In the genomic region with DNA sequence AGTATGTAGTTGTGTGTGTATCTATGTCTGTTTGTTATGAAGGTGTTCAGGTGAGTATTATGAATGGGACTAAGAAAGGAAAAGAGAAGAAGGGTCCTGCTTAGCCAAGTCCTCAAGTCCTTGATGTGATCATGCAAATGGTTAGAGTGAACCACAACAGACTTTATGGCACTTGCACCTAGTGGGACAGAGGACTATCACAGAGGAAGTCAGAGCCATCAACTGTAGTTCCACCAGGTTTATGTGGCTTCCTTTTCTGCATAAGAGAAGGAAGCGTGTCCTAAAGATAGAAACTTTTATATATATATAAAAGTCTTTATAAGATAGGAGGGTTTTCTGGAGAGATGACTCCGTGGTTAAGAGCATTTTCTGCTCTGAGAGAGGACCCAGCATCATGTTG, we compare ENCODE assay signal across 30 mouse cellular contexts. TPM values are rescaled to one million over a fixed set of nuclear protein-coding genes. Genes with fewer than 3 reads are reported as not detected.
DNase-seq lines count a peak whose midpoint lies in the region; ATAC-seq and TF ChIP-seq lines count a peak whose summit lies in the region.
"Had no signal": no experiment of that assay in that cellular context is flagged by ENCODE, and none has a peak within 500 bp of the region (broad histone marks: within the 10 kb centered on the region; RNA-seq: fewer than 3 reads in every experiment).

No protein-coding gene starts in this region.

- H3K27ac ChIP-seq in heart, postnatal 0 days (ENCODE audit: low read depth) = peak overlapping the region; percentile 58; the same call in 1 of the 2 replicates
- no peak overlapping the region for H3K27ac ChIP-seq in heart, embryonic 11.5 days (ENCODE audit: low read depth, low read length)
- no peak overlapping the region for H3K27ac ChIP-seq in intestine, postnatal 0 days (ENCODE audit: low read depth, low read length)
- no peak overlapping the region for H3K27ac ChIP-seq in neural tube, embryonic 15.5 days (replicated peaks)
- H3K27ac ChIP-seq: embryonic facial prominence, embryonic 12.5 days; gastrocnemius, adult 2 months; hindbrain, embryonic 10.5 days; hindbrain, embryonic 15.5 days; limb, embryonic 10.5 days; limb, embryonic 15.5 days; liver, embryonic 13.5 days; midbrain, embryonic 13.5 days; stomach, embryonic 15.5 days had no signal

- H3K27me3 ChIP-seq in heart, postnatal 0 days (ENCODE audit: control insufficient read depth, insufficient read depth, low read length) = no peaks in the 10 kb centered on the region
- no peaks in the 10 kb centered on the region for H3K27me3 ChIP-seq in heart, embryonic 11.5 days (ENCODE audit: control insufficient read depth, insufficient read depth, low read length)
- H3K27me3 ChIP-seq in splenic B cell, adult 2 months (ENCODE audit: control insufficient read depth, insufficient read depth, low read length, poor library complexity, severe bottlenecking) = no peaks in the 10 kb centered on the region
- H3K27me3 ChIP-seq in intestine, postnatal 0 days (replicated peaks; ENCODE audit: control insufficient read depth, insufficient read depth, low read length) = no peaks in the 10 kb centered on the region
- H3K27me3 ChIP-seq in neural tube, embryonic 15.5 days (replicated peaks) = no peaks in the 10 kb centered on the region
- H3K27me3 ChIP-seq: CH12.LX; embryonic facial prominence, embryonic 12.5 days; hindbrain, embryonic 15.5 days; limb, embryonic 15.5 days; midbrain, embryonic 13.5 days; stomach, embryonic 15.5 days had no signal

- no peak for TF ChIP-seq EP300 in heart, postnatal 0 days (IDR thresholded peaks at IDR 0.05; ENCODE audit: low read depth)

- H3K4me2 ChIP-seq in heart, postnatal 0 days (ENCODE audit: low read depth, low read length) = no peak overlapping the region
- H3K4me2 ChIP-seq in heart, embryonic 11.5 days = no peak overlapping the region
- no peak overlapping the region for H3K4me2 ChIP-seq in intestine, postnatal 0 days (replicated peaks; ENCODE audit: low read depth)
- H3K4me2 ChIP-seq in neural tube, embryonic 15.5 days = no peak overlapping the region
- H3K4me2 ChIP-seq: embryonic facial prominence, embryonic 12.5 days; hindbrain, embryonic 15.5 days; limb, embryonic 15.5 days; liver, embryonic 13.5 days; midbrain, embryonic 13.5 days; stomach, embryonic 15.5 days had no signal

- no peak overlapping the region for H3K4me3 ChIP-seq in heart, postnatal 0 days (ENCODE audit: low read depth, low read length)
- no peak overlapping the region for H3K4me3 ChIP-seq in heart, embryonic 11.5 days (ENCODE audit: low read depth, low read length)
- H3K4me3 ChIP-seq in intestine, postnatal 0 days (ENCODE audit: low read depth, low read length) = no peak overlapping the region
- no peak overlapping the region for H3K4me3 ChIP-seq in neural tube, embryonic 15.5 days (replicated peaks)
- H3K4me3 ChIP-seq: embryonic facial prominence, embryonic 12.5 days; gastrocnemius, adult 2 months; hindbrain, embryonic 10.5 days; hindbrain, embryonic 15.5 days; limb, embryonic 10.5 days; limb, embryonic 15.5 days; liver, embryonic 13.5 days; midbrain, embryonic 13.5 days; stomach, embryonic 15.5 days had no signal

- 50% methylated on average over 2 of the region's 2 CpGs for WGBS in heart, postnatal 0 days
- 79% methylated on average over 2 of the region's 2 CpGs for WGBS in heart, embryonic 11.5 days (ENCODE audit: insufficient replicate concordance)
- 68% methylated on average over 2 of the region's 2 CpGs for WGBS in intestine, postnatal 0 days
- 81% methylated on average over 2 of the region's 2 CpGs for WGBS in neural tube, embryonic 15.5 days

- H3K9ac ChIP-seq in heart, postnatal 0 days (replicated peaks; ENCODE audit: low read depth, low read length) = no peak overlapping the region
- no peak overlapping the region for H3K9ac ChIP-seq in heart, embryonic 11.5 days (ENCODE audit: low read depth, low read length)
- no peak overlapping the region for H3K9ac ChIP-seq in intestine, postnatal 0 days (ENCODE audit: low read depth, low read length)
- no peak overlapping the region for H3K9ac ChIP-seq in neural tube, embryonic 15.5 days (replicated peaks)
- H3K9ac ChIP-seq: embryonic facial prominence, embryonic 12.5 days; hindbrain, embryonic 15.5 days; limb, embryonic 15.5 days; liver, embryonic 13.5 days; midbrain, embryonic 13.5 days; stomach, embryonic 15.5 days had no signal

- H3K9me3 ChIP-seq in heart, postnatal 0 days (replicated peaks; ENCODE audit: control insufficient read depth, low read length) = no peaks in the 10 kb centered on the region
- H3K9me3 ChIP-seq in heart, embryonic 11.5 days (replicated peaks; ENCODE audit: control insufficient read depth, low read length) = no peaks in the 10 kb centered on the region
- no peaks in the 10 kb centered on the region for H3K9me3 ChIP-seq in intestine, postnatal 0 days (ENCODE audit: control insufficient read depth)
- H3K9me3 ChIP-seq in neural tube, embryonic 15.5 days (replicated peaks) = no peaks in the 10 kb centered on the region
- H3K9me3 ChIP-seq: embryonic facial prominence, embryonic 12.5 days; hindbrain, embryonic 10.5 days; hindbrain, embryonic 15.5 days; limb, embryonic 10.5 days; limb, embryonic 15.5 days; liver, embryonic 13.5 days; midbrain, embryonic 13.5 days; stomach, embryonic 15.5 days had no signal

- TF ChIP-seq CTCF in heart, postnatal 0 days (IDR thresholded peaks at IDR 0.05; ENCODE audit: low read depth) = no peak
- TF ChIP-seq CTCF in intestine, postnatal 0 days (IDR thresholded peaks at IDR 0.05; ENCODE audit: low read depth) = no peak

- no peak for ATAC-seq in heart, postnatal 0 days (ENCODE audit: insufficient read depth, low read depth)
- ATAC-seq in heart, embryonic 11.5 days (replicated peaks; ENCODE audit: insufficient number of reproducible peaks, low FRiP score, low TSS enrichment) = no peak
- ATAC-seq in hematopoietic stem cell, adult 5-6 weeks (replicated peaks in 1 of 2; ENCODE audit: insufficient read depth in 1 of 2, low FRiP score in 2 of 2, low TSS enrichment in 1 of 2, low read depth in 1 of 2, poor library complexity in 2 of 2, severe bottlenecking in 2 of 2) = peak; percentile 26 to 40; a peak in 2 of 4 replicates
- no peak for ATAC-seq in intestine, postnatal 0 days
- no peak for ATAC-seq in neural tube, embryonic 15.5 days (ENCODE audit: low FRiP score)
- ATAC-seq: activated CD4-positive, CD25-positive, alpha-beta regulatory T cell, adult 4 months; forebrain, embryonic 16.5 days; inflammation-experienced regulatory T-cells, adult 6 months; midbrain, embryonic 13.5 days had no signal

- peaks cover 3% of the 10 kb centered on the region; the same call in 1 of the 2 replicates for H3K4me1 ChIP-seq in heart, postnatal 0 days (ENCODE audit: control insufficient read depth, insufficient read depth)
- peaks cover 6% of the 10 kb centered on the region for H3K4me1 ChIP-seq in heart, embryonic 11.5 days (ENCODE audit: control insufficient read depth, insufficient read depth, low read length)
- no peaks in the 10 kb centered on the region for H3K4me1 ChIP-seq in intestine, postnatal 0 days (replicated peaks; ENCODE audit: control insufficient read depth, insufficient read depth, low read length)
- no peaks in the 10 kb centered on the region for H3K4me1 ChIP-seq in neural tube, embryonic 15.5 days
- H3K4me1 ChIP-seq: embryonic facial prominence, embryonic 12.5 days; hindbrain, embryonic 15.5 days; limb, embryonic 10.5 days; midbrain, embryonic 13.5 days; stomach, embryonic 15.5 days had no signal

- DNase-seq in heart, postnatal 0 days (ENCODE audit: low spot score) = no peak
- peak; percentile 5 for DNase-seq in testis, postnatal 10 days (ENCODE audit: low spot score)
- no peak for DNase-seq in testis, postnatal 14 days (ENCODE audit: low spot score)
- peak; percentile 54 for DNase-seq in splenic B cell, adult 2 months (ENCODE audit: low read depth, low spot score)
- DNase-seq: adrenal gland, adult 2 months; cerebellum, adult 2 months; cerebellum, postnatal 25 days; embryo, embryonic 11 days; gastrocnemius, adult 2 months; gastrocnemius, postnatal 36 days; liver, embryonic 13.5 days; lung, adult 18-20 months; right cerebral cortex, postnatal 4 days; thymus, adult 18-20 months; thymus, postnatal 25 days had no signal

- no peaks in the 10 kb centered on the region for H3K36me3 ChIP-seq in heart, postnatal 0 days (replicated peaks; ENCODE audit: control insufficient read depth, insufficient read depth, low read length)
- H3K36me3 ChIP-seq in heart, embryonic 11.5 days (ENCODE audit: control insufficient read depth, insufficient read depth, low read length) = no peaks in the 10 kb centered on the region
- H3K36me3 ChIP-seq in splenic B cell, adult 2 months (ENCODE audit: control insufficient read depth, insufficient read depth, low read length, poor library complexity, severe bottlenecking) = no peaks in the 10 kb centered on the region
- no peaks in the 10 kb centered on the region for H3K36me3 ChIP-seq in intestine, postnatal 0 days (ENCODE audit: control insufficient read depth, insufficient read depth)
- H3K36me3 ChIP-seq in neural tube, embryonic 15.5 days = no peaks in the 10 kb centered on the region
- H3K36me3 ChIP-seq: embryonic facial prominence, embryonic 12.5 days; hindbrain, embryonic 10.5 days; hindbrain, embryonic 15.5 days; limb, embryonic 10.5 days; limb, embryonic 15.5 days; liver, embryonic 13.5 days; midbrain, embryonic 13.5 days; stomach, embryonic 15.5 days had no signal

RNA-seq across cellular contexts. Expression of a gene that starts 46.1 kb away (rescaled TPM):
- 6.3 and 13.0 TPM in 2 replicates for total RNA-seq in heart, postnatal 0 days (2014; rRNA removed; ENCODE audit: low replicate concordance)
- polyA plus RNA-seq in heart, postnatal 0 days (2015; fragmentation: Nextera tagmentation; extraction: Ambion mirVana) = 24.7 and 25.3 TPM in 2 replicates
- polyA plus RNA-seq in heart, embryonic 11.5 days (2014; fragmentation: Nextera tagmentation; extraction: Ambion mirVana) = 69.9 and 72.4 TPM in 2 replicates
- total RNA-seq in hematopoietic stem cell, adult 5-6 weeks (2017) = 20.6 and 22.6 TPM in 2 replicates
- polyA plus RNA-seq in intestine, postnatal 0 days (2015; fragmentation: Nextera tagmentation; extraction: Ambion mirVana) = 68.4 and 69.0 TPM in 2 replicates
- polyA plus RNA-seq in neural tube, embryonic 15.5 days (2015; fragmentation: Nextera tagmentation; extraction: Ambion mirVana) = 69.1 and 76.0 TPM in 2 replicates

Comparison
In these comparisons a context has a peak if more than half of its experiments do, and no peak if none do; other contexts are left out.
1. DNase-seq: peak in testis, postnatal 10 days (single experiment) and splenic B cell, adult 2 months (single experiment); none in heart, postnatal 0 days (single experiment) and testis, postnatal 14 days (single experiment).
2. ATAC-seq: peak in hematopoietic stem cell, adult 5-6 weeks (2 of 2); none in heart, postnatal 0 days (single experiment), heart, embryonic 11.5 days (single experiment), intestine, postnatal 0 days (single experiment) and neural tube, embryonic 15.5 days (single experiment).